Mouse (Mus musculus) stomach, postnatal 0 days (tissue): ENCODE data around the gene Cdk7.

ENCODE experiments used
- CTCF ChIP-seq: IDR thresholded peaks from 2 replicates; pipeline ENCODE4 v1.5.1; 2016; ENCODE audit warnings: antibody characterized with exemption, low read depth, mild to moderate bottlenecking, moderate library complexity
- EP300 ChIP-seq: optimal IDR thresholded peaks from 2 replicates; pipeline ENCODE3; 2016; ENCODE audit warnings: antibody characterized with exemption

GRCm38 (mm10) chr13:100744036-100744744 is 13.5 kb upstream of the Cdk7 start, which contains the start of gene Mrps36:
- TF ChIP-seq CTCF, result no peak; the same call in 1 of the 2 replicates
- TF ChIP-seq EP300, result no peak
